Mouse (Mus musculus) embryo, embryonic 11 days (tissue): ENCODE measurements around the gene Apoo.
"Not testable (repeated sequence)": the region's sequence is repeated elsewhere in the genome, so short reads cannot be mapped to it uniquely, and the experiment has no call there.

Source experiments
- DNase-seq: peaks from one replicate; pipeline ENCODE4 v3.0.0-alpha.2; 2015

Apoo gene

GRCm38 (mm10) chrX:94366670-94367241 is at the start of gene Apoo, which contains the start of gene Fam90a1b:
Apoo (plus strand) TSS chrX:94367117.
Fam90a1b (minus strand) TSS chrX:94366777.
- DNase-seq, result peak; percentile 95

DNA sequence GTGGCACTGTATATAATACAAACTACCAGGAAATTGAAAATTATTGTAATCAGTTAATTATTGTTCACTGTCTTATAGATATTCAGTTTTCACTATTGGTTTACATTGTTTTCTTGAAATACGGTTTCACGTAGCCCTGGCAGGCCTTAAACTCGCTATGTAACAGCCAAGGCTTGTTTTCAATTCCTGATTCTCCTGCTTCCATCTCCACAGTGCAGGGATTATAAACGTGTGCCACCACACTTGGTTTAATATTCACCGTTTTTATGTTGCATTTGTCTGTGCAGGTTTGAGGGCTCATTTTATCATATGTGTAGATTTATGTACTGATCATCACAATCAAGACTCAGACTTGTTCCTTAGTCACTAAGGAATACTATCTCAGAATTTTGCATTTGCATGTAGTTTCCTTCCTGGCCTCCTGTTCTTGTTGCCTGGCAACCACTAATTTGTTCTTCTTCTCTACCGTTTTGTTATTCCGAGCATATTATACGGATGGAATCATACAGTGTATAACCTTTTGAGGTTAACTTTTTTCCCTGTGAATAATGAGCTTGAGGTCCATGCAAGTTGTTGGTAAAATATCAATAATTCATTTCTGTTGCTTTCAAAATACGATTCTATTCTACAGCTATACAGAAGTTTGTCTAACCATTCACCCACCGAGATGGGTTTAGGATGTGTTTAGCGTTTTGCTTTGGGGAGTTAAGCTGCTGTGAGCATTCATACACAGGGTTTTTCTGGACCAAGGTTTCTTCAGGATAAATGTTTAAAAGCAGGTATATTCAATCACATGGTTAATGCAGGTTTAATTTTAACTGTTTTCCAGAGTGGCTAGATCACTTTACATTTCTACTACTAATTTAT is 45.6 kb upstream of the Apoo start:
- DNase-seq, result no peak

DNA sequence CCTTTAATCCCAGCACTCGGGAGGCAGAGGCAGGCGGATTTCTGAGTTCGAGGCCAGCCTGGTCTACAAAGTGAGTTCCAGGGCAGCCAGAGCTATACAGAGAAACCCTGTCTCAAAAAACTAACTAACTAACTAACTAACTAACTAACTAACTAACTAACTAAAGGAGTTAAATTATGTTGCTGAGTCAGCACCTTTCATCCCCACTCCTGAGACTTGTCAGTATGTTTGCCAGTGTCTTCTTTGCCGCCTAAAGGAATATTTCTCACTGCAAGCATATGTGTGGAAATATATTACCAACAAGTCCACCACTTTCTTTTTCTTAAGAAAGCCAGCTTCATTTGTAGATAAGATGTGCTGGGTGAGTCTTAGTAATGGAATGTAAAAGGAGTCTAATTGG is 23.3 kb upstream of the Apoo start:
- DNase-seq, result not testable (repeated sequence)

DNA sequence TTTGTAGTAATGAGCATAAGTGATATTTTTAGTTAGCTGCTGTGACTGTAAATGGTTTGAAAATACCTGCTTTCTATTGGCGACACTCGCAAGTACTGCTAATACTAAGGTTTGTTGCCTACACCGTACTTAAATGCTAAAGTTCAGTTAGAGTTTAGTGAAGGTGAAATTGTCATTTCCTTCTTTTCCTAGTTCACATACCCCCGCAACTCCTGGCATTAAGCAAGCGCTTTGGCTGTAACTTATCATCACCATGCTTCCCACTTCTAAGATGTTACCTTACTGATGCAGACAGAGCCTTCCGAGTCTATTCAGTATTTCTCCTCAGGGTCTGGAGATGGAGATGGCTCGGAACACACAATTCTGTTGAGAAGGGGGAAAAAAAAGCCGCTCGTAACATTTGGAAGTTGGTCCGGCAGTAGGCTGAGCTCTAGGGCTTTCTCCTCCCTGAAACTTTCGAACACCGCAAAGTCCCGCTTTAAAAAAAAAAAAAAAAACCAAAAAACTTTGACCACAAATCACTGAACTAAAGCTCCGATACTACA is 1.5 kb upstream of the Apoo start:
- DNase-seq, result peak; percentile 7

GRCm38 (mm10) chrX:94366029-94366428 is 888 bp upstream of the Apoo start:
- peak; percentile 20 for DNase-seq

DNA sequence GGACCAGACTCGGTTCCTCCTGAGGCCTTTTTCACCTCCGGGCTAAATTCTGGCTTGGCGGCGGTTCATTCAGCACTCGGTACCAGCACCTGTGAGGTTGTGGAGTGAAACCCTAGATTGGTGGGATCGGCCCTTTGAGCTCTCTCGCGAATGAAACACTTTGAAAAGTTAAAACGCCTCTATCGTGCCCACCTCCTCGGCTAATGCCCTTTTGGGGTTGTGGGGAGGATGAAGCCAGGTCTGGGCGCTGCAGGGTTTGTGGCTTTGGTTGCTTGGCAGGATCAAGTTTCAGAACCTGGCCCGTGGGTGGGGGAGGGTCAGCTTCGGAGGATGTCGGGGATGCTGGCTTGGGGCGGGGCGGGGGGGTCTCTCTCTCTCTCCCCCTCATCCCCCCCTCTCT is 331 bp downstream of the Apoo start:
- peak; percentile 47 for DNase-seq

DNA sequence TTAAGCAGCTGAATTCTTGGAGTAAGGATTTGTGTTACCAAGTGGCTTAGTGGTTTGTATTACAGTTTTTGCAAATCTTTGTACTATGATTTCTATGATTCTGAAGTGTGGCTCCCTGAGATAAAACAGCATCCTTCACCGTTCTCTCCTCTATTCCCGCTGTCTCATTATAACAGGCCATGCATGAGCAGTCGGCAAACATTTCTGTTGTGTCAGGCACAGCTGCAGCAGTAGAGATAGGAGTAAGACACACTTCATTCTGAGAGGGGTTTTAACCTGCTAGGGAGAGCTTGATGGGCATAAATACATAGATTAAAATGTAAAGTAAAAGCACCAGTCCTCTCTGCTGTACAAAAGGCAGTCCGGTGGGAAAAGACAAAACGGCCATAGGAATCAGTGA is 11.8 kb downstream of the Apoo start:
- no peak for DNase-seq

- DNase-seq, result no peak
Measured at GRCm38 (mm10) chrX:94408975-94409374, 42.1 kb downstream of the Apoo start.

GRCm38 (mm10) chrX:94420210-94420609 is 53.3 kb downstream of the Apoo start:
- DNase-seq, result peak; percentile 3

- DNase-seq, result peak; percentile 58
Measured at GRCm38 (mm10) chrX:94431548-94432375, 64.8 kb downstream of the Apoo start.

GRCm38 (mm10) chrX:94445427-94445826 is 78.5 kb downstream of the Apoo start:
- not testable (repeated sequence) for DNase-seq

DNA sequence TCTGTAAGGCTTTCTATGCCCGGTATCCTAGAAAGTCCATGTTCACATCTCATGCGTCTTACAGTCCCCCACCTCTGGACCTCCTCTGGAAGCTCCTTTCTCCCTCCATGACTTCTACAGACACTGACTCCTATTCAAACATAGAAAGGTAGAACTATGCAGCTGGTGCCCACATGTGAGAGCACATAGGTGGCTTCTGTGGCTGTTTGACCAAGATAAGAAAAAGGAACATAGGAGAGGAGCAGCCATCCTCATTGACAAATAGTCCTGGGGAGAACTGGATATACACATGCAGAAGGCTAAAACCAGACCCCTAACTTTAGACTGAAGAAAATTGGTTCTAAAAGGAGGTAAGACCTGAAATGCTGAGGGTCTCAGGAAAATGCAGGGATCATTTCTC is 79.1 kb downstream of the Apoo start:
- DNase-seq, result not testable (repeated sequence)

- not testable (repeated sequence) for DNase-seq
Measured at GRCm38 (mm10) chrX:94450047-94450881, 83.3 kb downstream of the Apoo start.

DNA sequence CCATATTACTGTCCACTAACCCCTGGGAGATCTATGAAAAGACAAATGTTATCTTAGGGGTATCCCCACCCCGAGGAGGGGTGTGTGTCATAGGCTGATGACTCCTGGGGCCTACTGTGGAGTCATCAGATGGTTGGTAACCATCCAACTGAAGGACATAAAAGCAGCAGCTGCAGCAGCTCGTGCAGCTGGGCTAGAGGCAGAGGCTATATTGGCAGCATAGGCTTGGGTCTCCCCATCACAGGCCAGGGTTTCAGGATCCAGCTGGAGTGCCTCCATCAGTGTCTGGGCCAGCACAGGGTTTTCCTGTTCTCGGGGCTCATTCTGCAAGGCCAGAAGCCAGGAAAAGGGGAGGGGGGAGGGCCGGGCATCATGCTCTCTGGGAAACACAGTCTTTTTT is 92.4 kb downstream of the Apoo start:
- DNase-seq, result no peak

- not testable (repeated sequence) for DNase-seq
Measured at GRCm38 (mm10) chrX:94461513-94461912, 94.6 kb downstream of the Apoo start.

DNA sequence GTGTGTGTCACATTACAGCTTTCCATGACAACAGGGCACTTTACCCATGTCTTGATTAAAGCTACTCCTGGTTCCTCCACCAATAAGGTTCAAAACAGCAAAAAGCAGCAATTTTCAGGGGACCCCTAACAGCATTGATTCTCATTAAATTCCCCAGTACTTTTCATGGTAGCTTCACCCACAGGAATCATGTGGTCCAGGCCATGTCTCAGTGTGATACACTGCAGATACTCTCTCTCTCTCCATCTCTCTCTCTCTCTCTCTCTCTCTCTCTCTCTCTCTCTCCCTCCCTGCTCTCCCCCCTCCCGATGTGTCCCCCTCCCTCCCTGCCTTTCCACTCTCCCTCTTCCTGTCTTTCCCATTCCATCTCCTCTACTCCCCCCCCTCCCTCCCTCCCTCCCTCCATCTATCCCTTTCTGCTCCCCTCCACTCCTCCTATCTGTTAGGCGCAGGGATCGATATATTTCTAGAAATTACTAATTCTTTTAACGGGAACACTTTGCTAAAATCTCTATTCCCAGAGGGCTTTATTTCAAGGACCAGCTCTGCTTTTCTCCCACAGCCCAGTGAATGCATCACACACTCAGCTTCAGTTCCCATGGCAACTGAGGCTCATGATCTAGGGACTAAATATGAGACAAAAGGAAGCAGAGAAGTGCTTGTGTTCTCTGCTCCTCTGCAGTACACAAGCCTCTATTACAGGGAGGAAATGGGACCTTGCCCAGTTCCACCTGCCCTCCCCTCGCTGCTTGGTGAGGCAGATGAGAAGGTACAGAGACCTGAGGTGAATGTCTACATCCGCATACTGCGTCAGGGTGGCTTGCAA is 95.9 kb downstream of the Apoo start:
- DNase-seq, result not testable (repeated sequence)
